Mouse (Mus musculus) myocyte (in vitro differentiated cells): ENCODE results near the gene Dctpp1.

Experiments used
- CEBPB ChIP-seq: IDR thresholded peaks from 2 replicates; pipeline ENCODE4 v1.6.1; 2011; ENCODE audit warnings: mild to moderate bottlenecking, moderate library complexity; ENCODE audit not compliant: poor library complexity, insufficient read depth, severe bottlenecking
- MAX ChIP-seq: IDR thresholded peaks from one replicate; pipeline ENCODE4 v1.6.1; 2011; ENCODE audit warnings: low read depth, mild to moderate bottlenecking, control low read depth
- MYOD1 ChIP-seq, 3 experiments: IDR thresholded peaks; one replicate each; pipeline ENCODE4 v1.6.1; 2011; ENCODE audit warnings: control low read depth in 2 of 3, low read depth in 2 of 3, mild to moderate bottlenecking in 2 of 3, moderate library complexity in 1 of 3; ENCODE audit not compliant: insufficient read length in 2 of 3, control insufficient read depth in 1 of 3
- MYOG ChIP-seq, 3 experiments: IDR thresholded peaks; one replicate each; pipeline ENCODE4 v1.6.1; 2011; ENCODE audit warnings: control low read depth in 2 of 3, low read depth in 2 of 3, mild to moderate bottlenecking in 2 of 3; ENCODE audit not compliant: insufficient read length in 2 of 3, control insufficient read depth in 1 of 3, insufficient read depth in 1 of 3
- POLR2A ChIP-seq: IDR thresholded peaks from one replicate; pipeline ENCODE4 v1.6.1; 2011; ENCODE audit warnings: low read depth, mild to moderate bottlenecking, control low read depth, moderate library complexity; ENCODE audit not compliant: insufficient read length
- POLR2AphosphoS2 ChIP-seq: IDR thresholded peaks from one replicate; pipeline ENCODE4 v1.6.1; 2011; ENCODE audit warnings: low read depth, control low read depth; ENCODE audit not compliant: insufficient read length
- SRF ChIP-seq: IDR thresholded peaks from one replicate; pipeline ENCODE4 v1.6.1; 2011; ENCODE audit warnings: low read depth; ENCODE audit not compliant: control insufficient read depth, insufficient read length
- USF1 ChIP-seq: IDR thresholded peaks from one replicate; pipeline ENCODE4 v1.6.1; 2011; ENCODE audit warnings: low read depth, mild to moderate bottlenecking, control low read depth, moderate library complexity

GRCm38 (mm10) chr7:127271093-127271492 is 10.6 kb upstream of the Dctpp1 start:
- TF ChIP-seq POLR2AphosphoS2, result no peak
- TF ChIP-seq USF1, result no peak
- TF ChIP-seq POLR2A, result no peak
- TF ChIP-seq MYOG (IDR thresholded peaks at IDR 0.05; ENCODE audit: control insufficient read depth in 1 of 3, insufficient read depth in 1 of 3, insufficient read length in 2 of 3, low read depth in 2 of 3), result no peak
- no peak for TF ChIP-seq MYOD1 (IDR thresholded peaks at IDR 0.05; ENCODE audit: control insufficient read depth in 1 of 3, insufficient read length in 2 of 3, low read depth in 2 of 3)
- no peak for TF ChIP-seq MAX
- no peak for TF ChIP-seq SRF
- no peak for TF ChIP-seq CEBPB
